Mouse (Mus musculus) right cerebral cortex, postnatal 25 days (tissue): ENCODE data around the gene Stab1.
A peak's percentile ranks its signal among the peaks of the same experiment; 100 is the strongest.

Experiments used
- DNase-seq: peaks from one replicate; pipeline ENCODE4 v3.0.0; 2022

Gene Stab1

DNA sequence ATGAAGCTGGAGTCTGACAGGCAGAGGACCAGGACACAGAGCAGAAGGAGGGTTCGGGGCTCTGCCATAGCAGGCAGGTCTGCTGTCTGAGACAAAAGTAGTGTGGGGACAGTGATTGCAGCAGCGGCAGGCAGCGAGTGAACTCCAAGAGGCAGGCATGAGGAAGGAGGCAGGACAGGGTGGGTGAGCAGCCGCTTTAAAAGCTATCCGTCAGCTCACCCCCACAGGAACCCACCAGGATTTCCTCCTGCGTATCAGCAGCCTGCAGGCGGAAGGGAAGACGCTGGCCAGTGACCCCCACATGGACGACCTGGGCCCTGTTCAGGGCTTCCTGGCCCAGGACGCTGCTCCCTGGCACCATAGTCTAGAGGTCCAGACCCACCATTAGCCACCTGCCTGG lies at the start of gene Stab1:
Gene Stab1, minus strand, starts transcription at position 217 of the 400 bp plus-strand sequence.
- no peak for DNase-seq

DNA sequence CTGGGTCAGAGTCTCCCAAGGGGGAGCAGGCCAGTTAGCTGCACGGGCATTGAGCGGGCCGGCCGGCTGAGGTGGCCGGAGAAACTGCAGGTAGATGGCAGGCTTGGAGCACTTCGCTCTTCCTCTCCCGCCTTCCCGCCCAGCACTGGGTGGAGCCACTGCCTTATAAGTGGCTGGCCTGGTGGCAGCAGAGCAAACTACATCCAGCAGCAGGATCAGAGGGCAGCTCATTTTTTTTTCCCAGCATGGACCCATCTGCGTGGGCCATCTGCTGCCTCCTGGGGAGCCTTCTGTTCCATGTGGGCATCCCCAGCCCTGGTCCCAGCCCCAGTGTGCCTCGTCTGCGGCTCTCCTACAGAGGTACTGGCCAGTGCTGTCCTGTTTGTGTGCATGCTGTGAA lies 49.2 kb upstream of the Stab1 start, which contains the start of gene Sema3g:
Gene Sema3g, plus strand, starts transcription at position 195 of the 400 bp plus-strand sequence.
- DNase-seq: no peak

DNA sequence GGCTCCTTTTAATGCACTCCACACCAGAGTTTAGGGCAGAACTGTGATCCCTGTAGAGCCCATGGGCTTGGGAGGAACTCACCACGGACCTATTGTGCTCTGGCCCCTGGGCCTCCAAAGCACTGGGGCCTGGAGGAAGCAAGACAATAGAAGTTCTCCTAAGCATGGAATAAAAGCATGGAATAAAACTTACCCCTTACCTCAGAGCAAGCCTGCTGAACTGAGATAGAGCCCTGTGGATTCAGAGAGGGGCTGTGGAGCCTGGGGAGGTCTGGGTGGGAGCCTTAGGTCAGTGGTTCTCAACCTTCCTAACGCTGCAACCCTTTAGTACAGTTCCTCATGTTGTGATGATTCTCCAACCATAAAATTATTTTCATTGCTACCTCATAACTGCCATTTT lies 48.4 kb upstream of the Stab1 start, which contains the start of gene Nisch:
Gene Nisch, minus strand, starts transcription at position 101 of the 400 bp plus-strand sequence.
- no peak for DNase-seq

DNA sequence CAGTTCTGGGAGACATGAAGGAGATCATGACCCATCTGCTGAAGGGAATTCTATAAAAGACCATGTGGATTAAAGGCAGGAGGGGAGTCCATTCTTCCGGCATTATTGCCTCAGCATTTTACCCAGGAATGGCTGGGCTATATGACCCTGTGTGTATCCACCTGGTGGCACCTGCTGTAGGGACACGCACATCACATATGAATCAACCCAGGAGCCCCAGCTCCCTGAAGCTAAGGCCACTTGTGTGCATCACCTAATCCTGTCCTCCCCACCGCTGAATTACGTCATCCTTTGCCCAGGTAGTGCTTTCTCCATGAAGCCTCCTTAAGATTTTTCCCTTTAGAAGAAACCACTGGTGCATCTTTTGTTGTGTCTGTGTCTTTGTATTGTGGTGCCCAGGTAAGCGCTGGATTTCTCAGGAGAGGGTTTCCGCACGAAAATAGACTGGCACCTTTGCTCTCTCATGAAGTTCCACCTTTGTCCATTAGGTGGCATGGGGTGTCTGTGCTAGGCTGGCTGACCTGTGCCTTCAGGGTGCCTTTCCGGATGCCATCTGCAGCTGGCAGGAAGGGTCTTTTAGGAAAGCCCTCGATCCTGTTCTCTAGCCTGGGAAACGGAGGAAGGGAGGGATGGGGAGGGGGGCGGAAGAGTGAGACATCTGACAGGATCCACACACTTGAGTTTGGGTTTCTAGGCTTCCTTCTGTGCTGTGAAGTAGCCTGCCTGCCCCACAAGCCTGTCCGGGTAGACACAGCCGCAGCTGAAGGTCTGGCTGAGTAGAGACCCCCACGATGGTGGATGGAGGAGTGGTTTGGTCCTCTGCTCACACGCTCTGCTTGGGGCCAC lies 46.9 kb upstream of the Stab1 start:
- peak; percentile 36 for DNase-seq

DNA sequence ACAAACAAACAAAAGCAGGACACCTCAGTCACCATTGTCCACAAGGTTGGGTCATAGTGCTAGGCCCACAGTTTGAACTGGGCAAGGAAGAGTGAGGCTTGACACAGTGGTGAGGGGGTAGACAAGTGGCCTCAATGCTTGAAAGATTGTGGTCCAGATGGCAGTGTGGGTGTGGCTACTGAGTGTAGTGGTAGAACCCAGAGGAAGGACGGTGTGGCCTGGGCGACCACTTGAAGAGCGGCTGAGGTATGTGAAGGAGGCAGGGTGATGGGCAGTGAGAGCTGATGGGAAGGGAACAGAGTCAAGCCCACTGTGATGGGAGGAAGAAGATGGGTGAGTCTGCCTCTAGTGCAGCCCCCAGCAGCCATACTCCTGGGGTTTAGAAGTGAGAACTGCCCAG lies 46.2 kb upstream of the Stab1 start:
- DNase-seq: no peak

DNA sequence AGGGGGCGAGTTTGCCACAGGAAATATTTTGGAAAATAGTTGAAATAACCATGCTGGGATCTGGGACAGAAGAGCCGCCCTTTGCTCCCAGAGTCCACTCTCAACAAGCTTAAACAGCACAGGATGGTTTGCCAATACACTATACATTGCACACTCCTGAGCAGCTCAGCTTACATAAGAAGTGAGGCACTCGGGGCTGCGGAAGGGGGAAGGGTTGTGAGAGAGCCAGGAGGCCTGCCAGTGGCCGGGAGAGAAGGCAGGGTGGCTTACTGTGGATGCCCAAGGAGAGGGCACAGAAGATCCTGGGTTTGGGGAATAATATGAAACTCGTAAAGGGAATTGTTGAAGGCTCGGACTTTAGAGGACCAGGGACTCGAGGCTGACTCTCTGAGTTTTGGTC lies 45.4 kb upstream of the Stab1 start:
- DNase-seq: no peak

DNA sequence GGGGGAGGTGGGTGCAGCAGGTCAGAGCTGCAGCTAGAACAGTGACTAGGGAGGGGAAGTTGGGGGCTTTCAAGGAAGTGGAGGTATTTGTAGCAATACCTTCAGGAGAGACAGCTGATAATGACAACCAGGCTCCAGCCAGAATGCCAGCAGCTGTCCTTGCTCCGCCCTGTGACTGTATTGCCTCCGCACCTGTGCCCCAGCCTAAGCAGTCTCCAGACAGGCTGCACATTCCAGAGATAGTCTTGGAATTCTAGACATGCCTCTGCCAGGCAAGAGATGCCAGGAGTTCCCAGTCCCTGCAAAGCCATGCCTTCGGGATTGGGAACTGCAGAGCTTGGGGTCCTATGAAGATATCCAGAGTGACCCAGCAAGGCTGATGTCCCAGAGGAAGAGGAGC lies 44.1 kb upstream of the Stab1 start:
- DNase-seq: no peak

DNA sequence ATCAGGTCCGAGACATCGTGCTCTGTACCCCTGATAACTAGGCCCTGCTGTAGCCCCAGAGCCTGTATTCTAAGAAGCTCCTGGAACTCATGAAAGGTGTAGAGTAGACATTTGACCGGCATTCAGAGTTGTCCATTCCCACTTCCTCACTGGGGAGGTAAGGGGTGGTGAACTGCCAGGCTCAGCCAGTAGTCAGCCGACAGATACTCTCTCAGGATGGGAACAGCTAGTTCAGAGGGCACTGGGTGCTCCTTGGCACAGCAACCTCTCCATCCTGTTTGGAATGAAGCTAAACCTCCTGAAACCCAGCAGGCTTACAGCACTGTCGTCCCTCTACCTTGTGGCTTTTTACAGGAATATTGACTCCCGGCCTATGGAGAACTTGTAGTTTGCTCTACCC lies 43.4 kb upstream of the Stab1 start:
- DNase-seq: no peak

DNA sequence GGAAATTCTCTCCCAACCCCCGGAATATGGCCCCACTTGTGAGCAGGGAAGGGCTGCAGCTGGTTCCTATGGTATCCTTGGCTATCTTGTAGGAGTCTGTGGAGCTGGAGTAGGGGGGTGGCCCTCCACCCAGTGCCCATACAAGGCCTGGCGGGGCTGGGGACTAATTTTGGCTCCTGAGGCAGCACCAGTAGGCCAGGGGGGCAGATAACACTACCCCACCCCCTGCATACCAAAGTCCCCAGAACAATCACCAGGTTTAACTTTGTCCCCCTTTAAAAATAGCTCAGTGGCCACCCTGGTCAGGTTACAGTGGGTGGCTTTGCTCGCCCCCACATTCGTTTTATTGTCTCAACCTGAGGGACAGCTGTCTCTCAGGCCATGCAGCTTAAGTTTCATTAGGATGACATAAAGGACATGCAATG lies 40.7 kb upstream of the Stab1 start:
- no peak for DNase-seq

DNA sequence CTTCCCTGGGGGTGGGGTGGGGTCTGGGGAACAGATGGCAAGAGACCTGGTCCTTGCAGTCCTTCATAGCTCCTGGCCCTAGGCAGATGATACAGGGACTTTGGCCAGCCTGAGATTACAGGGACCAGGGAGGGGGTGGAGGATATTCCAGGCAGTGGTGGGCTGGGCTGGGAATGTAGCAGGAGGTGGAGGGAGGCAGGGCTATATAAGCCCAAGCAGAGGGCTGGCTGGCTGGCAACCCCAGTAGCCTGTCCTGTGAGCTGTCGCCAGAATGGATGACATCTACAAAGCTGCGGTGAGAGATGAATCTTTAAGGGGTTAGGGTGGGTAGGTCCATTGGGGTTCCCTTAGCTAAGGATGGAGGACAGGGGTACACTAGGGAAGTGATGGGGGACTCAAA lies 39.6 kb upstream of the Stab1 start, which contains the start of gene Tnnc1:
Gene Tnnc1, plus strand, starts transcription at position 229 of the 400 bp plus-strand sequence.
- no peak for DNase-seq

DNA sequence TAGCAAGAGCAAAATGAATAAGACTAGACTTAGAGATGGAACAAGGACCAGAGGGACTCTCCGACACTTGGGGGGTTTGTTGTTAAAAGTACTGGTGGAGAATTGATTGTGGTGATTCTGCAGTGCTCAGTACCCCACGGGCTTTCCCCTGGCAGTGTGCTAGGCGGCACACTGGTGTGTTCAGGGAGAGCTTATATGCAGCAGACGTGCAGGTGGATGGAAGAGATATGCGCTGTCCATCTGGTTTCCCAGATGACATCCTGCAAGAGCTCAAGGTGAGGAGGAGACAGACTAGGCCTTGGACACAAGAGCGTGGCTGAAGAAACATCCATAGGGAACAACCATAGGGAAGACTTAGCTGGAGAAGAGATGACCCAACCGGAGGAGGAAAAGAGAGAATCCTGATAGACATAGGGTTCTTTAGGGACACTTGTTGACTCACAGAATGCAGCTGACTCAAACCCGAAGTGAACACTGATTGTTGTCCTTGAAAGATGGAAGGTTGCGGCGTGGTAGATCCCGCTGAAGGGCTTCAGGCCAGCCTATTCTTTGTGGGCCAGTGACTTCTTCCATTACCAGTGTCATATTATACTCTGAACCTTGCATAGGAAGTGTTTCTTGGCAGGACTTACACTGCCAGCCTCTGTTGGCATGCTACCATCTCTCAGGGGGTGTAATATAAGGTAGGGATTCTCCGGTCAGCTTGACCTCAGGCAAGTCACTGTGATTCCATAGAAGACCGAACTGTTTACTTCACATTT lies 38.8 kb upstream of the Stab1 start:
- DNase-seq: no peak

DNA sequence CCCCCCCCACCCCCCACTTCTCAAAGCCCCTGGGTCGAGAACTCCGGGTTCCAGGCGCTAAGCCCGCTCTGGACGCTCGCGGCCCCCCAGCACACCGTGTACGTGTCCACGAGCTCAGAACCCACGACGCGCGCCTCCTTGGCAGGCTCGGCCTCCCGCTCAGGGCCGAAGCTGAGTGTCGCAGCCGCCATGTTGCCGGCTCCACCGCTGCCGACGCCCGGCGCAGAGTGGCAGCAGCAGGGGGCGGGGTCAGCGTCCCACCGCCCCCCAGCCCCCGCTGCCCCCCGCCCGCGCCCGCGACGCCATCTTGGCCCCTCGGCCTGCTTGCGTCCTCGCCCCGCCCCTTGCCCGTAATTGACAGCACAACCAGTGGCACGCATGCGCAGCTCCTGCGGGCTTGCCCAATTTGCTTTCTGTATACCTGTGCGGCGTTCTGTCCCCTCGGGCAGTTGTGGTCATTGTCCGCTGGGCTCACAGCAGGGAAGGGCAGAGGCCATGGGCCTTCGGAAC lies 38.1 kb upstream of the Stab1 start:
- peak; percentile 93 for DNase-seq

DNA sequence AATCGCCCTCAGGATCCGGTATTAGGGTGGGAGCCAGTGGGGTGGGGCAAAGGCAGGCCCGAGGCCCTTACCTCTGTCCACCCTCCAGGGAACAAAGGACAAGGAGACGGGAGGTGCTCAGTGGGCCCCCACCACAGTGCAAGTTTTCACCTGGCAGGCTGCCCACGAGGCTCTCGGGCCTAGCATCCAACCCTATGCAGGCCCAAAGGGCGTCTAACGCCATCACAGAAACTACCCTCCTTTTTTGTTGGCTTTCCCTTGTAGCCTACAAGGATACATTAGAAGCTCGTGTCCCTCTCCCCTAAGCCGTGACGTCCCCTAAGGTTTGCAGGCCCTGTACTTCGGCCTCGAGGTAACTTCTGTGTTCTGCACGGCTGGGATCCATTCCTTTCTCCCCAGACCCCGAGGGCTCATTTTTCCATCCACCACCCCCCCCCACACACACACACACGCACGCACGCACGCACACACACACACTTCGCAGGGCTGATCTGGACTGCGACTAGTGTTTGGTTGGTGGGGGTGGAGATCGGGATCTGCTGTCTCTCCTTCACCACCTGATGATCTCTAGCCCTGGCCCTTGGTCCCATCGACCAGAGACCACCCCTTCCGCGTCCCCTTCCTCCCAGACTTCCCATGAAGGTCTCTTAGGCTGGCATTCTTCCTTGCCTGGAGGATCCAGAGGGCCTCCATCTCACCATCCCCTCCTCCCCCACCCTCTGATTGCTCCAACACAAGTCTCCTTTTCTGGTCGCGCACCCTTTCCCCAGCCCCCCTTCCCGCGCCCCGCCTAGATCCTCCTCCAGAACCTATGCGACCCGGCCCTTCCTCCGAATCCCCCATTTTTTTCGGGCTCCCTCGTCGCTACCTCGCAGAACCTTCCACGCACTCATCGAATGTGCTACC lies 37.4 kb upstream of the Stab1 start:
- peak; percentile 35 for DNase-seq

DNA sequence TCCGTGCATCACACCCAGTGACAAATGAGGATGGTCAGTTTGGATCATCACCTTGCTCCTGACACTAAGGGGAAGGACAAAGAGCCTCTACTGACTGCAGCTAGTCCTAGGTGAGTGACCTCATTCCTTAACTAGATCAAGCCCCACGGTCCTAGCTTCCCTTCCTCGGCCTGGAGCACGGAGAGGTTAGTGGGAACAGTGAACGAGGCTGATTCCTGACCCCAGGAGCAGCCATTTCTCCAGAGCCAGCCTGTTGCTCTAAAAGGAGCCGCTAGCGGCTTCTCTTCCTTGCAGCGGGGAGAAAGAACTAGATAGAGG lies 36.8 kb upstream of the Stab1 start:
- peak; percentile 17 for DNase-seq

DNA sequence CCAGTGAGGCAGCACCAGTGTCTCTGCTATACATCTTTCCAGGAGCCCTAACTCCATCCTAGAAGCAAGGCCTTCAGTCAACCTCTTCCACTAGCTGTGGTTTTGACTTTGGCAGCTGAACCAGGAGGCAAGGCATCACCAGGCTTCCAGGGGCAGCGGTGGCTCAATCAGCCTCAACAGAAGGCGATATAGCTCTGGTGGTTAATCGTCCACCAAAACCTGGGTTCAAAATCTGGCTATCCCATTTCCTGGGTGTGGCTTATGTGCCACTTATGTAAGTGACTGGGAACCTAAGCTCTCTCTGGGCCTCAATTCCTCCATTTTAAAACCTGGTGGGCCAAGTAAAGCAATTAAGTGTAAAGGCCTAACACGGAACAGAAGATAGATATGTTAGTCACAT lies 36.4 kb upstream of the Stab1 start:
- DNase-seq: no peak

DNA sequence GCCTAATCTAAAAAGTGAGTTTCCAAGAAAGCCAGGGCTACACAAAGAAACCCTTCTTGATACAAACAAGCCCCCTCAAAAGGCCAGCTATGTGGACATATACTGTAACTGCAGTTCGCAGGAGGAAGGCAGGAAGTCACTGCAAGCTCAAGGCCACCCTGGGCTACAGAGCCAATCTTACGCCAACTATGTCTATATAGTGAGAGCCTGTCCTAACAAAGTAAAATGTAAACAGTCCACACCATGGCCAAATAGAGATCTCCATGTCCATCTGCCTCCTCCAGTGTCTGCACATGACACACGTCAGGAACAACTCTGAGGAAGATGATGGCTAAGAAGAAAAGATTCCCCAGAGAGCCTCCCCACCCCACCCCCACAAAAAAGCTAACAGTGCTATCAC lies 31.6 kb upstream of the Stab1 start:
- DNase-seq: no peak

DNA sequence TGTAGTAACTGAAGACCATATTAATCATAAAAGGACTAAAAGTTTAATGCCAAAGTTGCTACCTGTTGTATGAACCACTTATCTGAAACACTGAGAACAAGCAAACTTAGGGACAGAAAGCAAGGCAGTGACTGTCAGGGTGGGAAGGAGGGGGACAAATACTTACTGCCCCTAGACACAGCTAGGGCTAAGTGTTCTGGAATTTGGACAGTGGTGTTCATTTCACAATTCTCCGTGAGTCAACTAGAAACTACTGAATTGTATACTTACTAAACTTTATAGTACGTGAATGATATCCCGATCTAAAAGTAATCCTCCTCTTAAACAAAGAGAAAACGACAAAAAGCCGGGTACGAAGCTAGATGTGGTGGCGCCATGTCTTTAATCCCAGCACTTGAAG lies 31.2 kb upstream of the Stab1 start:
- DNase-seq: no peak

DNA sequence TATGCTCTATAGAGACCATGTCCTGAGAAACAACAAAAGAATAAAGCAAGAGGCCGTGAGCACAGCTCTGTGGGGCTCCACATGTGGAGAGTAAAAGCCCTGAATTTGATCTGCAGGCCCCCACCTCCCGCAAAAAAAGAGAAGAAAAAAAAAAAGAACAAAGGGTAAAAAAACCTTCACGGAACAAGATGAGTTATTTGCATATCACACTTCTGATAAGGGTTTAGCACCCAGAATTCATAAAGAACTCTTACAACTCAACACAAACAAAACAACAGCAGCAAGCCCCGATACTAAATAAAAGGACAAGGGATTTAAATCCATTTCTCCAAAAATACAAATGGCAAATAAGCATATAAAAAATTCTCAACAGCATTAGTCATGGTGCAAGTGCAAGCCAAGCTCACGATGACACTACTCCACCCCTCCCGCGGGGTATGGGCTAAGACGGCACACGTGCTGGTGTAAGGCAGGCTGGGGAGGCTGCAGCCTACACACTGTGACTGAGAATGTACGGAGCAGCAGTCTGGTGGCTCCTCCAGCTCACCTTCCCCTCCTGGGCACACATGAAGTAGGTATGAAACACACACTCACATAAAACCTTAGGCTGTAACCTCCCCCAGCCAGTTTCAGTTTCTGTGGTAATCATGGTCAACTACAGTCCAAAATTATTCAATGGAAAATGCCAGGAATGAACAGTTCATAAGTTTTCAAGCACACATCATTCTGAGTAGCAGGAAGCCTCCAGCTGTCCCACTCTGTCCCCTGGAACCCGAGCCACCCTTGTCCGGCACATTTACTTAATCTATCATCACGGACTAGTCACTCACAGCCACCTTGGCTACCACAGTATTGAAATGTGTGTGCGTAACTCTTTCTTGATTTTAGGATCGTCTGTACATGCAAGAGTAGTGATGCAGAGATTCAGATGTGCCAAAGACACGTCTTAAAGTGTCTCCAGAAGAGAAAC lies 29.4 kb upstream of the Stab1 start:
- DNase-seq: peak; percentile 50

DNA sequence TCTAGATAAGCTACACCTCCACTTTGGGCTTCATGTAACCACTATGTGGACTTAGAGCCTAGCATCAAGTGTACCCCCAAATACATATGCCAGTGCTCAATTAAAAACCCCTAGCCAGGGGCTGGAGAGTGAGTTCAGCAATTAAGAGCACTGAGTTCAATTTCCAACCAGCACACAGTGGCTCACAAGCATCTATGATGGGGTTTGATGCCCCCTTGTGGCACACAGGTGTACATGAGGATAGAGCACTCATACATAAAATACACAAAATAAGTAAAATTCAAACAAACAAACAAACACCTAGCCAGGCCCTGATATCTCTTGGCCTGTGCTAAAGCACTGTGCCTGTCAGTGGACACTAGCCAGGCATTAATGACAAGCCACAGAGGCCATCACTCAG lies 27.5 kb upstream of the Stab1 start:
- DNase-seq: no peak

DNA sequence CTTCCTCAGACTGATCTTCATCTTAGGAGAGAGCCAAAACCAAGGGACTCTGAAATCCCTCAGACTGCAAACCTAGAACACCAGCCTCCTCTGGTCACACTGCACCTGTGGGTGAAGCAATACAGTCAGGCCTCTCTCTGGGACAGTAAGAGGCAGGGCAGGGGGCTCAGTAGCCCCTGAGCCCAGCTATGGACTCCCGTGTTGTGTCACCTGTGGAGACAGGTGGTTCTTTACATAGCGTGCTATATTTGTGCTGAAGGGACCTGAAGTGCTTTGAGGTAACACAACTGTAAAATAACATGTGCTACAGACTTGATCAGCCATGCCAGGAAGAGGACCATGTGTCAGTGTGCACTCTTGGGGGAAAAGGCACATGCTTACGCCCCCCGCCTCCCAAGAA lies 27.1 kb upstream of the Stab1 start:
- no peak for DNase-seq

DNA sequence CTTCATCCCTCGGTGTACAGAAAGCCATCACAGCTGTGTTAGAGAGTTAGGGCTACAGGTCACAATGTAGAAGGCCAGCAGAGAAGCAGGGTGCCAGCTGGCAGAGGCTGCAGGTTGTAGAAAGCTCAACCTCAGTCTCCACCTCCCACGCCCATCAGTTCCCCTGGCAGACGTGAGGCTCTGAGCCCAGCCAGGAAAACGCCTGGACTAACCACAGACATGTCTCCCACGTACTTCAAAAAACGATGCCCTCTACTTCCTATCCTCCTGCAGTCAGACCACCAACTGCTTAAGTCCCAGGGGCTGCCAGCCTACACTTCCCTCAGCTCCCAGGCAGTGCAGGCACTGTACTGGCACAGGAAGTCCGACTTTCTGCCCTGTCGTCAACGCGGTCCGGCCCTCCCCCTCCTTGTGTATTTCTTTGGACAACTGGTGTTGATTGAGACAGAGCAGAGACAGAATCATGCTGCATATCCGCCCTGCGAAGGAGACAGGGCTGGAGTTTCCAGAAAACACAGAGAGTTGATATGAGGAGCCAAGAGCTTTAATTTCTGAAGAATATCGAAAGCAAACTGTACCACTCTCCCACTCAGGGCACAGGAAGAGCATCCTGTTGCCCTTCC lies 26.6 kb upstream of the Stab1 start:
- no peak for DNase-seq
